Mouse (Mus musculus) C2C12 (cell line): ENCODE data around the gene Gdf1. TPM values are rescaled to one million over a fixed set of nuclear protein-coding genes. Genes with fewer than 3 reads are reported as not detected.

Source experiments
- H3K27me3 ChIP-seq: one replicate; pipeline ENCODE4 v1.6.1; 2011; ENCODE audit not compliant: control insufficient read depth, insufficient read depth, insufficient read length
- H3K36me3 ChIP-seq: one replicate; pipeline ENCODE4 v1.6.1; 2011; ENCODE audit not compliant: control insufficient read depth, insufficient read depth
- H3K4me3 ChIP-seq: one replicate; pipeline ENCODE4 v1.5.1; 2011; ENCODE audit warnings: mild to moderate bottlenecking, control low read depth; ENCODE audit not compliant: poor library complexity, insufficient read depth, severe bottlenecking
- H3K79me2 ChIP-seq: one replicate; pipeline ENCODE4 v1.6.1; 2011; ENCODE audit not compliant: control insufficient read depth, insufficient read depth
- H3K79me3 ChIP-seq: one replicate; pipeline ENCODE4 v1.6.1; 2011; ENCODE audit warnings: low read depth, control low read depth
- H3ac ChIP-seq: one replicate; pipeline ENCODE3; 2011; ENCODE audit warnings: low read depth; ENCODE audit not compliant: control insufficient read depth, insufficient read length
- CEBPB ChIP-seq: IDR thresholded peaks from one replicate; pipeline ENCODE4 v1.6.1; 2011; ENCODE audit warnings: low read depth, mild to moderate bottlenecking, control low read depth, moderate library complexity
- CTCF ChIP-seq: IDR thresholded peaks from one replicate; pipeline ENCODE4 v1.5.1; 2011; ENCODE audit not compliant: control insufficient read depth, insufficient read depth, insufficient read length
- FOSL1 ChIP-seq: IDR thresholded peaks from one replicate; pipeline ENCODE4 v1.8.0; 2011; ENCODE audit warnings: mild to moderate bottlenecking, low read length; ENCODE audit not compliant: poor library complexity, insufficient read depth, severe bottlenecking
- MAX ChIP-seq: IDR thresholded peaks from one replicate; pipeline ENCODE4 v1.6.1; 2011; ENCODE audit warnings: mild to moderate bottlenecking, control low read depth
- MYOD1 ChIP-seq: IDR thresholded peaks from one replicate; pipeline ENCODE4 v1.6.1; 2011; ENCODE audit warnings: low read depth; ENCODE audit not compliant: control insufficient read depth, insufficient read length
- MYOG ChIP-seq: IDR thresholded peaks from one replicate; pipeline ENCODE4 v1.6.1; 2011; ENCODE audit not compliant: control insufficient read depth, insufficient read length; ENCODE audit errors: extremely low read depth
- USF1 ChIP-seq: IDR thresholded peaks from one replicate; pipeline ENCODE4 v1.6.1; 2011; ENCODE audit warnings: low read depth, mild to moderate bottlenecking, control low read depth, moderate library complexity
- polyA plus RNA-seq: library from polyadenylated mRNA; unstranded; fragments of >200 nt; fragmentation: generic; extraction: Trizol; gene quantifications from one replicate; pipeline ENCODE4 v1.2.1, GENCODE M21; 2012; ENCODE audit warnings: missing spikeins

Gene Gdf1
- polyA plus RNA-seq, 1 experiment: 0.16 TPM

DNA sequence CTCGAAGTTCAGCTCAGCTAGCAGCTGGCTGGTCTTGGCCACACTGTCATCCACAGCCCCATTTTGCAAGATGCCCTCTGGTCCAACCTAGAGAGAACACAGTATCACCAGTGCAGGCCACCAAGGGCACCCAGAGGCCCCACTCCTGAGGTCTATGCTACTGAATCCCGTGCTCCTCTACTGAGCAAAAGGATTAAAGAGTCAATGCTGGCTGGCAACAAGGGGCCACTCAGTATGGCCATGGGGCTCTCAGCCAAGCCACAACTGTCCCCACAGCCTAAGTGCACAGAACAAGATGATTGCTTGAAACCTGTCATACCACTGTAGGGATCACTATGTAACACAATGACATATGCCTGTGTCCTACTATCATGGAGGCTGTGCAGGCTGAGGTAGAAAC lies 14.7 kb downstream of the Gdf1 start:
- H3K79me3 ChIP-seq: peaks cover 70% of the 10 kb centered on the region
- H3K27me3 ChIP-seq: no peaks in the 10 kb centered on the region
- no peak overlapping the region for H3ac ChIP-seq
- TF ChIP-seq MYOD1: no peak
- TF ChIP-seq MYOG: no peak
- TF ChIP-seq CTCF: no peak
- TF ChIP-seq MAX: no peak
- TF ChIP-seq CEBPB: no peak
- TF ChIP-seq USF1: no peak
- TF ChIP-seq FOSL1: no peak
- H3K36me3 ChIP-seq: peaks cover 69% of the 10 kb centered on the region
- peaks cover 85% of the 10 kb centered on the region for H3K79me2 ChIP-seq
- H3K4me3 ChIP-seq: no peak overlapping the region

DNA sequence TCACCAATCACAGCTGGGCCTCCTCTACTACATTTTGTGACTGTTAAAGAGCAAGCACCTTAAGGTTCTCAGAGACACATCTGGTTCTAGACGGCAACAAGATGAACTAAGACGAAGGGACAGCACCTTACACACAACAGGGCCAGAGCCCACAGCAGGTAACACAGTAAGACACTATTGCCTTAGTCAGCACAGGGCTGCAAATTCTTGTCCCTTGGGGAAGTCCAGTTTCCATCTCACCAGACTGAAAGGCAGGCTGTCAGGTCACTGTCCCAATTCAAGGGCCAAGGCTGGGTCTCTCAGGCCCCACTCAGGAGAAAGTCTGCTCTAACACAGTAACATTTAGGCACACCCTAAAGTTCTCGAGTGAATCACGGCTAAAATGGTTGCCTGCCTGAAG lies 17.8 kb downstream of the Gdf1 start:
- Histone ChIP-seq H3K79me3 (peaks cover 93% of the 10 kb centered on the region), H3K36me3 (peaks cover 42% of the 10 kb centered on the region), H3K79me2 (peaks cover 100% of the 10 kb centered on the region), H3ac (no peak overlapping the region), H3K4me3 (no peak overlapping the region), H3K27me3 (no peaks in the 10 kb centered on the region)
- no peak for TF ChIP-seq CEBPB
- TF ChIP-seq CTCF: no peak
- TF ChIP-seq USF1: no peak
- no peak for TF ChIP-seq MYOD1
- no peak for TF ChIP-seq FOSL1
- no peak for TF ChIP-seq MAX
- no peak for TF ChIP-seq MYOG

DNA sequence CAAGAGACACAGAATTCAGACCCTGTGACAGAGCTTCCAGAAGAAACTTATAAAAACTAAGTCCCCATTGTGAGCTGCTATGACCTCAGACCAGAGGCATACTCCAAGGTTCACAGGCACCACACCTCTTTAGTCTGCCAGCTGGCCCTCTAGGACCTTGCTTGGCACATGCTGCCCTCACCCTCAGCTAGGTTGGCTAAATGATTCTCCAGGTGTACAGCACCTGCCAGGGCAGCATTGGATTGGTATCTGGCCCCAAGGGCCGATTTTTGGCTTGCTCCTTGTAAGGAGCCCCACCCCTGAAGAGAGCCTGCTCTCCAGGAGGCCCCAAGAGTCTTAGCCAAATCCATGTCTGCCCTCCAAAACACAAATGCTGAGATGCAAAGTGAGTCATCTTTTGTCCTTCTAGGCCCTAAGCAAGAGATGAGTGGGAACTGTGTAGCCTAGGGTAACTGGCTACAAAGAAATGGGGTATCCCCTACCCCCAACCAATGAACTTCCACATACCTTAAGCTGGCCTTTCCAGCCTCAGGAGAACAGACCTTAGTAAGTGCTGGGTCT lies 18.3 kb downstream of the Gdf1 start:
- Histone ChIP-seq H3K36me3 (peaks cover 37% of the 10 kb centered on the region), H3K79me3 (peaks cover 93% of the 10 kb centered on the region), H3K27me3 (no peaks in the 10 kb centered on the region), H3K4me3 (no peak overlapping the region), H3ac (no peak overlapping the region), H3K79me2 (peaks cover 100% of the 10 kb centered on the region)
- TF ChIP-seq MAX (no peak), USF1 (no peak), MYOD1 (no peak), MYOG (no peak), CEBPB (no peak), CTCF (no peak), FOSL1 (no peak)

DNA sequence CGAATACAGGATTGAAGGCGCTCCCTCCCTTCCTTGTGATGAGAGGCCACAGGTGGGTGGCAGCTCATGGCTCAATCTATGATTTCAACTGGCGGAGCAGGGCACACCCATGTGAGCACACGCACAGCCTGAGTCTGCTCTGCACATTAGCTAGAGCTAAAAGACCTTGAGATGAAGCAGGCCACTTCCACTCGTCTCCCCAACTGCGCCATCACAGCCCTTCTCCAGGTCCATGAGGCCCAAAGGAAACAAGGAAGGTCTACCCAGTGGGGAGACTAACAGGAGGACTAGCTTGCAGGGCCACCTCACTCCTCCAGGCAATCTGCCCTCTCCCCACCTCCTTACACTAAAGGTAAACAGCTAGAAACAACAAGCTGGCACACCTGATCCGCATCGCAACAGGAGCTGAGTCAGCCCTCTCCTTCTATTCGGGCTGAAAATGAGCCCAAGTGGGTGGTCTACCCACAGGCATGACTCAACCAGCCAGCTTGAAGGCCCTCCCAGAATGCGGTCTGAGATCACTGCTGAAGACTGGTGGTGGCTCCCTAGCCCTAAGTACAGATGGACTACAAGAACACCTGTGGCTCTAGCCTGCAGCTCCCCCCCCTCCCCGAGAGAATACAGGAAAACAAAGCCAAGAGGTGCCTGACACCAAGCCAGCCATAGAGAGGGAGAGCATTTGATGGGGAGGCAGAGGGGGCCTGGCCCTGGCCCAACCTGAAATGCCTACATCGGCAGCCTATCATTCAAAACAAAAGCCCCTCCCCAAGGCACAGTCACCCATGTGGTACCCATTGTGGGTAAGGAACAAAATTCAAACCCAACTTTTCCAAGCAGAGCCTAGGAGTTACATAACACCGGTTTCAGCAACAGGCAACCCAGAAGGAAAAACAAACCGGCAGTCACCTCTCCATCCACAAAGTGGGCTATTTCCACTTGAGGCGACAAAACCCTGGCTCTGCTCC lies 21.7 kb downstream of the Gdf1 start:
- Histone ChIP-seq H3ac (peak overlapping the region; percentile 81), H3K36me3 (peaks cover 20% of the 10 kb centered on the region), H3K79me2 (peaks cover 67% of the 10 kb centered on the region), H3K27me3 (no peaks in the 10 kb centered on the region), H3K79me3 (peaks cover 65% of the 10 kb centered on the region), H3K4me3 (peak overlapping the region; percentile 90)
- no peak for TF ChIP-seq CEBPB
- TF ChIP-seq MYOG: no peak
- no peak for TF ChIP-seq USF1
- TF ChIP-seq FOSL1: no peak
- no peak for TF ChIP-seq MYOD1
- no peak for TF ChIP-seq CTCF
- no peak for TF ChIP-seq MAX

DNA sequence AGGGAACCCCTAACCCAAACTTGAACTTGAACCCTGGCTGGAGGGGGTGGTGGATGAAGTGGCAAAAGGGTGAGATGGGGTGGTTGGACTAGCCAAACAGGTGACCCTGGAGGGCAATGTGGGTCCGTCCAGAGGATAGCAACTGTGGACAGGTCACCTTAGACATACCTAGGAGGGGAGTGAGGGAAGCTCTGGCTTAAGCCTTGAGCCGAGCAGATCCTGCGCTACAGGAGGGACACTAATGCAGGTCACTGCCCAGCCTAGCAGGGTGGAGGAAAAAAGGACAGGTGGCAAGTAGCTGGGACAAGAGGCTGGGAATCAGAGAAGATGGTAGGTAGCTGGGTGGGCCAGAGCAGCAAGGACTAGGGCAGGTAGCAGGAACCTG lies 22.4 kb downstream of the Gdf1 start:
- peak overlapping the region; percentile 90 for H3K4me3 ChIP-seq
- H3K79me2 ChIP-seq: peaks cover 61% of the 10 kb centered on the region
- peaks cover 58% of the 10 kb centered on the region for H3K79me3 ChIP-seq
- peak overlapping the region; percentile 81 for H3ac ChIP-seq
- TF ChIP-seq USF1 (no peak), MYOG (no peak), CEBPB (no peak), FOSL1 (no peak)
- H3K27me3 ChIP-seq: no peaks in the 10 kb centered on the region
- H3K36me3 ChIP-seq: peaks cover 16% of the 10 kb centered on the region
